Mouse (Mus musculus) lung, adult 2 months (tissue): ENCODE results near the gene Atg4c. TPM values are rescaled to one million over a fixed set of nuclear protein-coding genes. Genes with fewer than 3 reads are reported as not detected.
A peak's percentile ranks its signal among the peaks of the same experiment; 100 is the strongest.

Experiments
- DNase-seq: peaks from one replicate; pipeline ENCODE4 v3.0.0; 2022
- H3K4me1 ChIP-seq: fragments of 200-500 bp; 2 replicates; pipeline ENCODE4 v1.6.1; 2011; ENCODE audit warnings: low read length; ENCODE audit not compliant: control insufficient read depth, insufficient read depth
- H3K4me3 ChIP-seq: fragments of 200-500 bp; replicated peaks from 2 replicates; pipeline ENCODE3; 2011; ENCODE audit warnings: low read depth, mild to moderate bottlenecking, control low read depth, low read length; ENCODE audit errors: extremely low read depth
- CTCF ChIP-seq: fragments of 200-500 bp; IDR thresholded peaks from 2 replicates; pipeline ENCODE4 v1.5.1; 2011; ENCODE audit warnings: mild to moderate bottlenecking, low read length, control low read depth; ENCODE audit not compliant: insufficient read depth
- POLR2A ChIP-seq: fragments of 200-500 bp; IDR thresholded peaks from 2 replicates; pipeline ENCODE4 v1.6.1; 2011; ENCODE audit warnings: low read depth, mild to moderate bottlenecking, control low read depth, low read length, borderline replicate concordance; ENCODE audit errors: extremely low read depth
- WGBS: fragments of 180-500 bp; shearing (Covaris S2); methylation state at CpG from one replicate; pipeline ENCODE4 v1.1.7; 2018; 5-methylcytosine and 5-hydroxymethylcytosine counted together
- polyA plus RNA-seq: library from polyadenylated mRNA; depleted of rRNA; stranded (reverse); fragments of >200 nt; gene quantifications from 2 replicates; pipeline ENCODE4 v1.2.3, GENCODE M21; 2012

The Atg4c gene
- polyA plus RNA-seq, 1 experiment: 4.6 TPM

- no peaks in the 10 kb centered on the region for H3K4me1 ChIP-seq
- DNase-seq: no peak
- 0 out of 2 replicates have a peak, but pooled peaks have one; percentile 8 for TF ChIP-seq CTCF
- no peak for TF ChIP-seq POLR2A
- WGBS: 93% methylated on average over 2 of the region's 2 CpGs
- no peak overlapping the region for H3K4me3 ChIP-seq
These were observed 44.6 kb downstream of the Atg4c start for GRCm38 (mm10) chr4:99238305-99238704.

- DNase-seq: no peak
- no peak for TF ChIP-seq POLR2A
- TF ChIP-seq CTCF: no peak
- WGBS: 63% methylated on average over 5 of the region's 5 CpGs
- no peaks in the 10 kb centered on the region for H3K4me1 ChIP-seq
- no peak overlapping the region for H3K4me3 ChIP-seq
These were observed 47.9 kb downstream of the Atg4c start for GRCm38 (mm10) chr4:99241674-99242073.

- Histone ChIP-seq H3K4me1 (no peaks in the 10 kb centered on the region), H3K4me3 (no peak overlapping the region)
- WGBS: 79% methylated on average over 3 of the region's 3 CpGs
- no peak for DNase-seq
- TF ChIP-seq POLR2A: no peak
- TF ChIP-seq CTCF: no peak
These were observed 55.6 kb downstream of the Atg4c start for GRCm38 (mm10) chr4:99249358-99249757.

- Histone ChIP-seq H3K4me1 (no peaks in the 10 kb centered on the region), H3K4me3 (no peak overlapping the region)
- TF ChIP-seq POLR2A (no peak), CTCF (no peak)
- 94% methylated on average over 8 of the region's 8 CpGs for WGBS
- DNase-seq: no peak
These were observed 56.1 kb downstream of the Atg4c start for GRCm38 (mm10) chr4:99249826-99250225.

GRCm38 (mm10) chr4:99252957-99253356, 59.2 kb downstream of the Atg4c start:
- no peak for DNase-seq
- TF ChIP-seq CTCF (no peak), POLR2A (no peak)
- 88% methylated on average over 11 of the region's 11 CpGs for WGBS
- Histone ChIP-seq H3K4me3 (no peak overlapping the region), H3K4me1 (no peaks in the 10 kb centered on the region)

GRCm38 (mm10) chr4:99263191-99263590, 69.5 kb downstream of the Atg4c start:
- WGBS: 85% methylated on average over 2 of the region's 2 CpGs
- TF ChIP-seq CTCF (no peak), POLR2A (no peak)
- H3K4me1 ChIP-seq: no peaks in the 10 kb centered on the region
- H3K4me3 ChIP-seq: no peak overlapping the region
- DNase-seq: no peak

- TF ChIP-seq CTCF: no peak
- no peak for TF ChIP-seq POLR2A
- no peak overlapping the region for H3K4me3 ChIP-seq
- 72% methylated on average over 11 of the region's 11 CpGs for WGBS
- no peaks in the 10 kb centered on the region for H3K4me1 ChIP-seq
- no peak for DNase-seq
These were observed 69.9 kb downstream of the Atg4c start for GRCm38 (mm10) chr4:99263663-99264062.

- no peak for DNase-seq
- TF ChIP-seq POLR2A: no peak
- TF ChIP-seq CTCF: no peak
- Histone ChIP-seq H3K4me3 (no peak overlapping the region), H3K4me1 (no peaks in the 10 kb centered on the region)
- 77% methylated on average over 10 of the region's 10 CpGs for WGBS
These were observed 73.2 kb downstream of the Atg4c start for GRCm38 (mm10) chr4:99266843-99267445.

GRCm38 (mm10) chr4:99272860-99273259, 79.1 kb downstream of the Atg4c start:
- Histone ChIP-seq H3K4me1 (no peaks in the 10 kb centered on the region), H3K4me3 (no peak overlapping the region)
- 80% methylated on average over 9 of the region's 9 CpGs for WGBS
- DNase-seq: no peak
- no peak for TF ChIP-seq POLR2A
- TF ChIP-seq CTCF: no peak

- WGBS: 96% methylated on average over 3 of the region's 3 CpGs
- H3K4me1 ChIP-seq: no peaks in the 10 kb centered on the region
These were observed 79.7 kb downstream of the Atg4c start for GRCm38 (mm10) chr4:99273466-99273865.

More at GRCm38 (mm10) chr4:99273466-99273865, 79.7 kb downstream of the Atg4c start:
- DNase-seq: no peak
- TF ChIP-seq CTCF (no peak), POLR2A (no peak)
- H3K4me3 ChIP-seq: no peak overlapping the region
